Mouse (Mus musculus) midbrain, embryonic 15.5 days (tissue): ENCODE data around the gene Nxph3. TPM values are rescaled to one million over a fixed set of nuclear protein-coding genes. Genes with fewer than 3 reads are reported as not detected.
A peak's percentile ranks its signal among the peaks of the same experiment; 100 is the strongest.

Experiments
- ATAC-seq: fragments of 200-750 bp; cut with Nextera tagmentation; replicated peaks from 2 replicates; pipeline ENCODE4 v1.8.0; 2017; ENCODE audit warnings: moderate TSS enrichment
- H3K27ac ChIP-seq: fragments of 300-500 bp; sonication (generic); 2 replicates; pipeline ENCODE4 v1.5.1; 2015; ENCODE audit warnings: mild to moderate bottlenecking, inconsistent platforms
- H3K27me3 ChIP-seq: fragments of 300-500 bp; sonication (generic); replicated peaks from 2 replicates; pipeline ENCODE4 v1.6.1; 2015; ENCODE audit warnings: inconsistent platforms
- H3K36me3 ChIP-seq: fragments of 300-500 bp; sonication (generic); replicated peaks from 2 replicates; pipeline ENCODE4 v1.6.1; 2015; ENCODE audit warnings: inconsistent platforms
- H3K4me1 ChIP-seq: fragments of 300-500 bp; sonication (generic); 2 replicates; pipeline ENCODE4 v1.6.1; 2015; ENCODE audit warnings: inconsistent platforms
- H3K4me2 ChIP-seq: fragments of 300-500 bp; sonication (generic); 2 replicates; pipeline ENCODE4 v1.6.1; 2015; ENCODE audit warnings: inconsistent platforms, mild to moderate bottlenecking, moderate library complexity
- H3K4me3 ChIP-seq: fragments of 300-500 bp; sonication (generic); 2 replicates; pipeline ENCODE4 v1.5.1; 2015; ENCODE audit warnings: mild to moderate bottlenecking, inconsistent platforms
- H3K9ac ChIP-seq: fragments of 300-500 bp; sonication (generic); 2 replicates; pipeline ENCODE4 v1.6.1; 2015; ENCODE audit warnings: mild to moderate bottlenecking, inconsistent platforms
- H3K9me3 ChIP-seq: fragments of 300-500 bp; sonication (generic); 2 replicates; pipeline ENCODE4 v1.6.1; 2016; ENCODE audit warnings: inconsistent platforms
- WGBS: fragments of 180-500 bp; shearing (Covaris S2); methylation state at CpG from one replicate; pipeline ENCODE4 v1.1.7; 2015; ENCODE audit warnings: mixed read lengths; 5-methylcytosine and 5-hydroxymethylcytosine counted together
- polyA plus RNA-seq: library from polyadenylated mRNA; unstranded; fragments of >200 nt; fragmentation: Nextera tagmentation; extraction: Ambion mirVana; gene quantifications from 2 replicates; pipeline ENCODE4 v1.2.1, GENCODE M21; 2015

The Nxph3 gene
- polyA plus RNA-seq, 1 experiment from 2014 or later: 3.2 TPM

DNA sequence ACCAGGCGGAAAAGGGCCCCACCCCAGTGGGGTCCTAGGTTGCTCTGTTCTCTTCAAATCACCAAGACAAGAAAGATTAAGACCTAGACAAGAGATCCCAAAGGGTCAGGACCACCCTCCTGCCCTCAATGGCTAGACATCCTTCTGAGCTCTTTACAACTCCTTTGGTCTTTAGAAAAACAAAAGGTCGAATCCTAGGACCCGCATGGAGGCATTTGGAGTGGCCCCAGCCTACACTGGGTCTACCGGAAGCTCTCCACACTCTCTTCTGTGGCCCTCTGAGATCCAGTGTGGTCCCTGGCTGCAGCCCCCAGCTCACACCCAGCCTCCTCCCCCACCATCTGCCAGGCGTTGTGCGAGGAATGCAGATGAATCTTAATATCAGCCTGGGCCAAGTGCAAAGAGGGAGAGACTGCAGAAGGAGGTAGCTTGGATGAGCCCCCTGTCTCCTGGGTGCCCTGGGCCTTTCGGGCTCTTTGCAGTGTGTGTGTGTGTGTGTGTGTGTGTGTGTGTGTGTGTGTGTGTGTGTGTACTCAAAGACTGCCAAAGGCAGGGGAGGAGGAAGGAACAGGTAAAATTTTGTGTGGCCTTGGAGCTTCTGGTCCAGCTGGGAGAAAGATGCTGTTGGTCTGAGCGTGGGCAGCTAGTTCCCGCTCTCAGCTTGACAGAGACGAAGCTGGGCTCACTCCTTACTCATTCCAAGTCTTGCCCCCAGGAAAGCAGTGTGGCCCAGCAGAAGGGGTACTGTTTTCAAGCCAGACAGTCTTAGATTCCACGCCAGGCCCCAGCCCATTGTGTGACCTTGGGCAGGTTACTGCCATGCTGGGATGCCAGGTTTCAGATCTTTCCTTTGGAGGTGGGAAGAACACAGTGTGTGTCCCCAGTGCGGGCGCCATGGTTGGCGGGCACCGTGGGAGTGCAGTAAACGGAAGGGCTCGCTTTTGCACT is 1.3 kb upstream of the Nxph3 start:
- Histone ChIP-seq H3K36me3 (no peaks in the 10 kb centered on the region), H3K9me3 (no peaks in the 10 kb centered on the region), H3K27me3 (peaks cover 29% of the 10 kb centered on the region), H3K9ac (no peak overlapping the region), H3K4me3 (no peak overlapping the region), H3K4me1 (peaks cover 31% of the 10 kb centered on the region), H3K4me2 (peak overlapping the region; percentile 98; the same call in 1 of the 2 replicates), H3K27ac (0 out of 2 replicates have a peak overlapping the region, but pooled peaks have one; percentile 5)
- ATAC-seq: no peak
- 30% methylated on average over 17 of the region's 17 CpGs for WGBS

GRCm38 (mm10) chr11:95513461-95514297 is 691 bp downstream of the Nxph3 start:
- WGBS: under 1% methylated on average over 66 of the region's 66 CpGs
- ATAC-seq: peak; percentile 40
- peak overlapping the region; percentile 53 for H3K4me3 ChIP-seq
- peaks cover 30% of the 10 kb centered on the region for H3K27me3 ChIP-seq
- no peaks in the 10 kb centered on the region for H3K36me3 ChIP-seq
- H3K9ac ChIP-seq: peak overlapping the region; percentile 62
- H3K9me3 ChIP-seq: no peaks in the 10 kb centered on the region
- no peak overlapping the region for H3K27ac ChIP-seq
- H3K4me1 ChIP-seq: peaks cover 26% of the 10 kb centered on the region
- peak overlapping the region; percentile 98 for H3K4me2 ChIP-seq

GRCm38 (mm10) chr11:95512383-95512782 is 2.0 kb downstream of the Nxph3 start:
- ATAC-seq: no peak
- peaks cover 26% of the 10 kb centered on the region for H3K4me1 ChIP-seq
- H3K9me3 ChIP-seq: no peaks in the 10 kb centered on the region
- no peak overlapping the region; the same call in 1 of the 2 replicates for H3K4me3 ChIP-seq
- 88% methylated on average over 6 of the region's 6 CpGs for WGBS
- no peaks in the 10 kb centered on the region for H3K36me3 ChIP-seq
- H3K27ac ChIP-seq: no peak overlapping the region
- H3K4me2 ChIP-seq: peak overlapping the region; percentile 98; the same call in 1 of the 2 replicates
- H3K27me3 ChIP-seq: peaks cover 29% of the 10 kb centered on the region
- H3K9ac ChIP-seq: no peak overlapping the region

DNA sequence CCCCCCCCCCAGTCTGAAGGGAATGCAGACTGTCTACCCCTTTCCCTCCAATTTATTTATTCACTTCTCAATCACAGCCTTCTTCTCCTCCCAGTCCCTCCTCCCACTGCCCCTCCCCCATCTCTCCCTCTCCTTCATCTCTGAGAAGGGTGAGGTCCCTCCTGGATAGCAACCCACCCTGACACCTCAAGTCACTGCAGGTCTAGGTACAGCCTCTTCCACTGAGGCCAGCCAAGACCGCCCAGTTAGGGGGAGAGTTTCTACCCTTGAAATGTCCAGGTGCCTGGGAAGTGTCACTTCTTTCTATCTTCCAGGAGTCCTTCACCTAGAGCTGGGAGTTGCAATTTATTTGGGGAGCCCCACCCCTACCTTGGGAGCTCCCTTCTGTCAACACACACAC is 2.5 kb downstream of the Nxph3 start:
- Histone ChIP-seq H3K9ac (no peak overlapping the region), H3K27me3 (peaks cover 26% of the 10 kb centered on the region), H3K4me1 (peaks cover 26% of the 10 kb centered on the region), H3K4me3 (no peak overlapping the region), H3K4me2 (no peak overlapping the region), H3K36me3 (no peaks in the 10 kb centered on the region), H3K27ac (no peak overlapping the region), H3K9me3 (no peaks in the 10 kb centered on the region)
- 87% methylated on average over 1 of the region's 1 CpGs for WGBS
- ATAC-seq: no peak

- no peak for ATAC-seq
- Histone ChIP-seq H3K4me3 (no peak overlapping the region), H3K27me3 (peaks cover 21% of the 10 kb centered on the region; the same call in 1 of the 2 replicates), H3K4me2 (no peak overlapping the region), H3K4me1 (peaks cover 19% of the 10 kb centered on the region), H3K27ac (no peak overlapping the region), H3K9ac (no peak overlapping the region), H3K36me3 (no peaks in the 10 kb centered on the region), H3K9me3 (no peaks in the 10 kb centered on the region)
- WGBS: 89% methylated on average over 12 of the region's 12 CpGs
Measured at GRCm38 (mm10) chr11:95510631-95511030, 3.7 kb downstream of the Nxph3 start.

DNA sequence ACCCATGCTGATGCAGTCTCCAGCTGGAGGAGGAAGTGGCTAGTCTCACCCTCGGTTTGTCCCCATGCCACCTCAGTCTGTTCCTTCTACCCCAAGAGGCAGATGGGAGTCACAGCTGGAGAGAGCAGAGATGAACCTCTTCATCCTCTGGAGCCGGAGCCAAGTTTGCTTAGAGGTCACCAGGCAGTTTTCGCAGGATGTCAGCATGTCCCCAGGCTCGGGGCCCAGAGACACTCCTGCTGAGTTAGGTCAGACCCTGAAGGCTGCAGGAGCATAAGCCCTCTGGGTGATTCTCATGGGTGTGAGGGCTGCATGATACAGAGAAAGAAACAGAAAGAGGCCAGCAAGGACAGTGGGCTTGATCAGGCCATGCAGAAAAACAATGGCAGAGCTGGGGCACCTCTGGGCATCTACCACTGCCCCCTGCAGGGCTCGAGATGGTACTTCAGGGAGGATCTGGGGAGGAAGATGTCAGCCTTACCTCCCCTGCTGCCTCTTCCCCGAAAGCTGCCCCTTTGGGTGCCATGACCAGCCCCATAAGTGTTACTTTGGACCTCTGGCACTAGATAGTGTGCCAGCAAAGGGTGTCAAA is 5.1 kb downstream of the Nxph3 start:
- H3K9ac ChIP-seq: no peak overlapping the region
- H3K4me3 ChIP-seq: no peak overlapping the region
- no peaks in the 10 kb centered on the region for H3K9me3 ChIP-seq
- H3K36me3 ChIP-seq: no peaks in the 10 kb centered on the region
- no peak overlapping the region for H3K27ac ChIP-seq
- peaks cover 12% of the 10 kb centered on the region for H3K4me1 ChIP-seq
- no peak for ATAC-seq
- H3K27me3 ChIP-seq: peaks cover 17% of the 10 kb centered on the region; the same call in 1 of the 2 replicates
- H3K4me2 ChIP-seq: no peak overlapping the region
- 73% methylated on average over 6 of the region's 6 CpGs for WGBS

DNA sequence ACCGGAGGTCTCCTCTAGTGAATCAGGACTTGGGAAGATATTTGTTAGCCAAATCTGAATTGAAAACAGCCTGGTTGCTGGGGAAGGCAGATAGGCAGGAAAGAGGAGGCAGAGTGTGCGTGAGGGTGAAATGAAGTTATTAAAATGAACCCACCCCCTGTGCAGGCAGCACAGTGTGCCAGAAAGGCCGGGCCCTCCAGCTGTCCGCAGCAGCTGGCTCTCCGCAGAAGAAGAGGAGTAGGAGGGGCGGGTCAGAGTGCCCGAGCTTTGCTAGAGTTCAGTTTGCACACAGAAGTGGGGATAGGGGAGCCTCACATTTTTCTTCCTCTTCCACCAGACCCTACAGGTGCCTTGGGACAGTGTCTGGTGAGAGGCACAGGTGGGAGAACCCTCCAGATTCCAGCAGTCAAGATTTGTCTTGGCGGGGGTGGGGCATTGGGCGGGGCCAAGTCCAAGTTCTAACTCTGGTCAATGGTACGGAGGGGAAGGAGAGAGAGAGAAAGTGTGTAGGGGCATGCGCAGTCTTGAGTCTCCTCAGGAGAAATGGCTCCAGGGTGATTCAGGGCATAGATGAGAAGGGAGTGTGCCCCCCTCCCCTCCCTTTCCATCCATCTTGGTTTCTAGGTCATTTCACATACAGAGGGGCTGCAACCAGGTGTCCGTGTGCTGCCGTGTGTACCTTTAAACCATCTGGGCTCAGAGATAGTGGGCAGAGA is 6.0 kb downstream of the Nxph3 start:
- no peak overlapping the region for H3K4me3 ChIP-seq
- H3K4me2 ChIP-seq: no peak overlapping the region
- no peak overlapping the region for H3K9ac ChIP-seq
- ATAC-seq: no peak
- H3K4me1 ChIP-seq: peaks cover 4% of the 10 kb centered on the region
- 54% methylated on average over 13 of the region's 13 CpGs for WGBS
- H3K9me3 ChIP-seq: no peaks in the 10 kb centered on the region
- no peaks in the 10 kb centered on the region for H3K36me3 ChIP-seq
- no peak overlapping the region for H3K27ac ChIP-seq
- peaks cover 17% of the 10 kb centered on the region; the same call in 1 of the 2 replicates for H3K27me3 ChIP-seq

- no peak for ATAC-seq
- H3K27ac ChIP-seq: no peak overlapping the region
- no peak overlapping the region for H3K4me3 ChIP-seq
- H3K4me1 ChIP-seq: no peaks in the 10 kb centered on the region
- no peak overlapping the region for H3K4me2 ChIP-seq
- H3K27me3 ChIP-seq: peaks cover 11% of the 10 kb centered on the region; the same call in 1 of the 2 replicates
- no peaks in the 10 kb centered on the region for H3K9me3 ChIP-seq
- no peak overlapping the region for H3K9ac ChIP-seq
- WGBS: 75% methylated on average over 5 of the region's 5 CpGs
- no peaks in the 10 kb centered on the region for H3K36me3 ChIP-seq
Measured at GRCm38 (mm10) chr11:95507785-95508184, 6.6 kb downstream of the Nxph3 start.

DNA sequence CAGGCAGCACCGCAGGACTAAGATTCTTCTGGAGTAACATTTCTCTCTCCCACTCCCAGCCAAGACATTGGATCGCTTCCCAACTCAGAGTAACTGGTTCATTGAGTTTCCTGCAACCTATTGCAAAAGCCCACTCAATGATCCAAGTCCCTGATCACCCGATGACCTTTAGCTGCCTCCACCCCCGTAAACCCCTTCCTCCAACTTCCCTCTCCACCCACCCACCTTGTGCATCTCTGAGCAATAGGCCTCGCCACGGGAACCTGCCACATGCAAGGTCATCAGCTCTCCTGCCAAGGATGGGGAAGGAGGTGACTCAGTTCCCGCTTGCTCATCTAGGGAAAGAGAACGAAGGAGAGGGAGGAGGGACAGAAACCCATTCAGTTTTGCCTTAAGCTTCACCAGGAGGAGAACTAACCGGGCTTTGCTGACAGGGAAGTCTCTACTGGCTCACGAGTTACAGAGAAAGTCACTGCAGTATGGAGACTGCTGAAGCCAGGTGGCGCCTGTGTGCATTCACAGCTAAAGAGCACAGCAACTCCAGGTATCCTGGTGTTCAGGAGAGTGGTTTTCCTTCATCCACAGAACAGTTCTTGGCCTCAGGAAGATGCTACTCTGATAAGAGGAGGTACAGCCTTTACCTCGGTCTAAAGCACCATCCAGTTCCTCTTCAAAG is 7.2 kb downstream of the Nxph3 start:
- no peaks in the 10 kb centered on the region for H3K36me3 ChIP-seq
- 48% methylated on average over 12 of the region's 12 CpGs for WGBS
- no peaks in the 10 kb centered on the region for H3K9me3 ChIP-seq
- H3K4me1 ChIP-seq: no peaks in the 10 kb centered on the region
- H3K4me3 ChIP-seq: no peak overlapping the region
- ATAC-seq: no peak
- 0 out of 2 replicates have a peak, but pooled peaks cover 5% of the 10 kb centered on the region for H3K27me3 ChIP-seq
- H3K4me2 ChIP-seq: no peak overlapping the region
- H3K27ac ChIP-seq: no peak overlapping the region
- H3K9ac ChIP-seq: no peak overlapping the region

DNA sequence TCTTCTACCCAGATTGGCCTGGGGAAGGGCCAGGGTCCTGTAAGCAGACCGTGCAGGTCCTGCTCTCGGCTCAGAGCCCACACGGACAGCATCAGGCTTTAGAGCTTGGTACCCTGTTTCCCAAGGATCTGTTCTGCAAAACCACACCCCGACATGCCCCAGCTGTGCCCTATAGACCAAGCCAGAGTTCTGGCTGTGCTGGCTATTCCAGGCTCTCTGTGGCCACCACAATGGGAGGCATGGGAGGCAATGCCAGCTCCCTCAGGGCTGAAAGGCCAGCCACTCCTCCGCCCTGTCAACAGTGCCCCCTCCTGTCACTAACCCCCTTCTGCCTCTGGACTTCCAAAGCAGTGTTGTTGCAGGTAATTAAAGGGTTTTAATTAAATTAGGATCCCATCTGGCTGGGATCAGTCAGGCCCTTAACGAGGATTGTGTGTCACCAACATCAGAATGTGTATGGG is 10.1 kb downstream of the Nxph3 start:
- Histone ChIP-seq H3K27me3 (no peaks in the 10 kb centered on the region), H3K9me3 (no peaks in the 10 kb centered on the region), H3K4me1 (0 out of 2 replicates have a peak, but pooled peaks cover 5% of the 10 kb centered on the region), H3K27ac (no peak overlapping the region), H3K4me2 (no peak overlapping the region), H3K9ac (no peak overlapping the region), H3K36me3 (no peaks in the 10 kb centered on the region), H3K4me3 (no peak overlapping the region)
- WGBS: 46% methylated on average over 6 of the region's 6 CpGs
- no peak for ATAC-seq

DNA sequence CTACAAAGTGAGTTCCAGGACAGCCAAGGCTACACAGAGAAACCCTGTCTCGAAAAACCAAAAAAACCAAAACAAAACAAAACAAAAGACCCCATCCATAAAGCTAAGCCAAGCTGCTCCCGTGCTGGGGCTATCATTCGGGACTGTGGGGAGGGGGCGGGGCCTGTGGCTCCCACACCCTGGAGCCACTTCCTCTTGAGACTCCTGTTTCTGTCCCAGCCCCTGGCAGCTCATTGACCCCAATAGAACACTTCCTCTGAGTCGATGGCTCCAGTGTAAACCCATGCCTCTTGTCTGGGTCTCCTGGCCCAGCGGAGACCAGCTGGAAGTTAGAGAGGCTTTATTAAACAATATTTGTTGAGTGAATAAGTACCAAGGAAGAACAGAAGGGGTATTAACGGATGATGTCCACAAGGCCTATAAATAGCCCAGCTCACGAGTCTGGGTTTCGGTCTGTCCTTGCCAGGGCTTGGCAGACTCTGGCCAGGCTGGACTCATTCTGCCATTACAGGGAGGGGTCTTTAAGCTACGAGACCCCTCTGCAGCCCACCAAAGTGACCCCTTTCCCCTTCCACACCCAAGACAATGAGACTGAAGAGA is 10.7 kb downstream of the Nxph3 start:
- Histone ChIP-seq H3K4me3 (no peak overlapping the region), H3K27me3 (no peaks in the 10 kb centered on the region), H3K27ac (no peak overlapping the region), H3K9ac (no peak overlapping the region), H3K4me1 (0 out of 2 replicates have a peak, but pooled peaks cover 5% of the 10 kb centered on the region), H3K4me2 (no peak overlapping the region), H3K36me3 (no peaks in the 10 kb centered on the region), H3K9me3 (no peaks in the 10 kb centered on the region)
- 59% methylated on average over 10 of the region's 10 CpGs for WGBS
- ATAC-seq: no peak
